Mouse (Mus musculus) liver, adult 2 months (tissue): ENCODE results near the gene Gm20388.

Experiments
- CTCF ChIP-seq: fragments of 200-500 bp; IDR thresholded peaks from 2 replicates; pipeline ENCODE4 v1.5.1; 2011; ENCODE audit warnings: low read depth, low read length, control low read depth
- POLR2A ChIP-seq: fragments of 200-500 bp; IDR thresholded peaks from 2 replicates; pipeline ENCODE4 v1.6.1; 2011; ENCODE audit warnings: low read length, control low read depth; ENCODE audit not compliant: insufficient read depth; ENCODE audit errors: extremely low read depth

DNA sequence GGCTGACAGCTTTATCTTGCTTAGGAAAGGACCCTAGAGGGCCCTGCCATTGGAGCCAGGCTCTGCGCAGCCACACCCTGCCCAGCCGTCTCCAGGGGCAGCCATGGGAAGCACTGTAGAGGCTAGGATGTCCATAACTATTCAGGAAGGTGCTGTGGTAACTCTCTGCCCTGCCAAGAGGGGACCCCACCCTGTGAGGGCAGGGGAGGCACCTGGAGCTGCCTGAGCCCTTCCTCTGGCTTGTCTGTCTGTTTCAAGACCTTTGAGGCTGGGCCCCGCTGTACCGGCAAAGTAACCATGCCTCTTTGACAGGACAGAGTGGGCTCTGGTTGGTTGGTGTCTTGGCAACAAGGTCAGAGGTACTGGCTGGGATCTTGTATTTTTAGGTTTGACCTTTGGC, 2730.2 kb downstream of the Gm20388 start:
- no peak for TF ChIP-seq CTCF
- no peak for TF ChIP-seq POLR2A
